Mouse (Mus musculus): Measurements from ENCODE around the gene Igfbp6. TPM values are rescaled to one million over a fixed set of nuclear protein-coding genes. Genes with fewer than 3 reads are reported as not detected.

Gene Igfbp6
- polyA plus RNA-seq, 1 experiment from 2014 or later: 0.79 TPM

DNA sequence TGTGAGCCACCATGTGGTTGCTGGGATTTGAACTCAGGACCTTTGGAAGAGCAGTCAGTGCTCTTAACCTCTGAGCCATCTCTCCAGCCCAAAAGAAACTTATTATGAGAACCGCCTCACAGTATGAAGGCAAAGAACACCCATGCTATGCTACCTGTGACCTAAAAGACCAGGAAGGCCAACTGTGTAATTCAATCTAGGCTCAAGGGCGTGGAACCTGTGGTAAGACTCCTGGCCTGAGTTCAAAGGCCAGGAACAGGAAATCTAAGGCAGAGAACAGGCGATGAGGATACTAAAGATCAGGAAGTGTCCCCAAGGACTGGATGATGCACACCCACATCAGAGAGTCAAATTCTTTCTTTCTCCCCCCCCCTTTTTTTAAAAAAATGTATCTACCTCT is 29.4 kb downstream of the Igfbp6 start:
- Histone ChIP-seq H3K4me3 (replicated peaks) (no peak overlapping the region), H3K36me3 (replicated peaks) (peaks cover 4% of the 10 kb centered on the region; the same call in 1 of the 2 replicates), H3K9me3 (no peaks in the 10 kb centered on the region), H3K9ac (no peak overlapping the region), H3K27me3 (no peaks in the 10 kb centered on the region), H3K4me1 (no peaks in the 10 kb centered on the region), H3K4me2 (no peak overlapping the region), H3K27ac (no peak overlapping the region)
- ATAC-seq (ENCODE audit: low FRiP score): no peak
- 81% methylated on average over 3 of the region's 3 CpGs for WGBS

DNA sequence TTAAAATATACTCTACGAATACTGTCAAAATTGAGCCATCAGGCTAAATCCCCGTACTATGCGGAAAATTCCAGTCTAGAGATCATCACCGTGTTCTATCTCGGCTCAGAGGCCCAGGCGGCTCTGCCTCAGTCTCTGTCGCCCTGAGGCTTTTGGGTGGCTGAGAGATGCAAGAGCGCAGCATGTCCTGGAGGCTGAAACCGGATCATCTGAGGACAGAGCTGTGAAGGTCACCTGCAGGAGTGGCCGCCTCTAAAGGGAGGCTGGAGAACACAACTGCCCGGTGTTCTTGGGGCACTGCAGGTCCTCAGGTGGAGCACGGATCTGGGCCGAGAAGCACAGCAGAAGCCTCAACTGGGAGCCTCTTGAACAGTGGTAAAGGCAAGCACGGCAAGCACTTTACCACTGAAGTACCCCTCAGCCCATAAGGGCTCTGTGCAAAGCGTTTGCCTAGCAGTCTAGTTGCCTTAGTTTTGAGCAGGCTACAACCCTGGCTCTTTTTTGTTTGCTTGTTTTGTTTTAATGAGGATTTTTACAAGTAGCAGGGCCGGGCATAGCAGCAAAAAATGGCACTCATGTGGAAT is 31.7 kb downstream of the Igfbp6 start:
- ATAC-seq (ENCODE audit: low FRiP score): no peak
- 88% methylated on average over 16 of the region's 16 CpGs for whole genome bisulfite sequencing
- no peak overlapping the region for H3K27ac ChIP-seq
- no peaks in the 10 kb centered on the region for H3K9me3 ChIP-seq
- no peaks in the 10 kb centered on the region for H3K27me3 ChIP-seq
- H3K4me2 ChIP-seq: no peak overlapping the region
- H3K36me3 ChIP-seq (replicated peaks): peaks cover 4% of the 10 kb centered on the region; the same call in 1 of the 2 replicates
- no peaks in the 10 kb centered on the region for H3K4me1 ChIP-seq
- H3K4me3 ChIP-seq (replicated peaks): no peak overlapping the region
- H3K9ac ChIP-seq: no peak overlapping the region

DNA sequence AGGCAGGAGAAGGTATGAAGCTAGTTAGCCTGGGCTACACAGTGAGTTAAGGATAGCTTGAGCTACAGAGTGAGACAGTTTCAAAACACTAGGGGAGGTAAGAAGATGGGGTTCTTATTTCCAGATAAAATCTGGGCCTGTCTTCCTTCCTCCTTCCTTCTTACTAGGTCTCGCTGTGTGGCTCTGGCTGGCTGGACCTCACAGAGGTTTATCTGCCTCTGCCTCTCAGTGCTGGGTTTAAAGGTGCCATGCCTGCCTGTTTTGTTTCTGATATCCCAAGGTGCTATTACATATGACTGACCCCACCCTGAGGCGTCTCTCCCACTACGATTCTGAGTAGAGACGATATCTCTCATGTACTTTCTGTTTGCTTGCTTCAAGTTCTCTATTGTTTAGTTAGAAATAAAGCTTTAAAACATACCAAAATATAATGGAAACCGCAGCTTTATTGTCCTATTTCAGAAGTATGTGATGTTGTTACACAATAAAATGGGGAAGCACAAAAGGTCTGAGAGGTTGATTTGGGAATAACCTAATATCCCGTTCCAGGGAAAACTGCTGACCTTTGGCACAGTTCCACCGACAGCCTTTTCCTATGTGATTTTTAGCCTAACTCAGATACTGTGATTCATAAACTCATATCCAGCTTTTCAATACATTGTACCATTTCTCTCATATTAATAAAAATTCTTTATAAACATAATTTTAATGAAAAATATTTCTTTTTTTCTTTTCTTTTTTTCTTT is 32.6 kb downstream of the Igfbp6 start:
- Histone ChIP-seq H3K9ac (no peak overlapping the region), H3K27ac (no peak overlapping the region), H3K27me3 (no peaks in the 10 kb centered on the region), H3K9me3 (no peaks in the 10 kb centered on the region), H3K4me3 (replicated peaks) (no peak overlapping the region), H3K36me3 (replicated peaks) (peaks cover 4% of the 10 kb centered on the region; the same call in 1 of the 2 replicates), H3K4me2 (no peak overlapping the region), H3K4me1 (no peaks in the 10 kb centered on the region)
- ATAC-seq (ENCODE audit: low FRiP score): no peak
- 87% methylated on average over 7 of the region's 7 CpGs for WGBS

DNA sequence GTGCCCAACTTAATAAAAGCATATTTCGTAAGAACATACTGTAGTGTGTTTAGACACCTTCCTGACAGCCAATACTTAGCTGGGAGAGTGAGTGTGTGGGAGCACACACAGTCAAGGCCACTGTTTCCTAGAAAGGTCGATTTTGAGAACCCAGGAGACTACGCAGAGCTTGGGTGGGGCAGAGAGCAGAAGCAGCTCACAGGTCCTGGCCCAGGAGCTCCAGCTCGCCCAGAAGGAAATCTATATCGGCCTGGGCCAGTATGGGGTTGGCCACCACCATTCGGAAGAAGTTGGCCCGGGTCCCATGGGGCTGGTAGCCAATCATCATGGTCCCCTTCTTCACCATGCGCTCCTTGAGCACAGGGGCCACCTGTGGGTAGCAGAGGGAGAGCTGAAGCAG is 33.3 kb downstream of the Igfbp6 start:
- no peaks in the 10 kb centered on the region for H3K9me3 ChIP-seq
- no peak overlapping the region for H3K9ac ChIP-seq
- peaks cover 4% of the 10 kb centered on the region; the same call in 1 of the 2 replicates for H3K36me3 ChIP-seq (replicated peaks)
- H3K27ac ChIP-seq: no peak overlapping the region
- no peak overlapping the region for H3K4me3 ChIP-seq (replicated peaks)
- H3K4me1 ChIP-seq: no peaks in the 10 kb centered on the region
- H3K4me2 ChIP-seq: no peak overlapping the region
- no peaks in the 10 kb centered on the region for H3K27me3 ChIP-seq
- no peak for ATAC-seq (ENCODE audit: low FRiP score)
- WGBS: 89% methylated on average over 8 of the region's 8 CpGs

DNA sequence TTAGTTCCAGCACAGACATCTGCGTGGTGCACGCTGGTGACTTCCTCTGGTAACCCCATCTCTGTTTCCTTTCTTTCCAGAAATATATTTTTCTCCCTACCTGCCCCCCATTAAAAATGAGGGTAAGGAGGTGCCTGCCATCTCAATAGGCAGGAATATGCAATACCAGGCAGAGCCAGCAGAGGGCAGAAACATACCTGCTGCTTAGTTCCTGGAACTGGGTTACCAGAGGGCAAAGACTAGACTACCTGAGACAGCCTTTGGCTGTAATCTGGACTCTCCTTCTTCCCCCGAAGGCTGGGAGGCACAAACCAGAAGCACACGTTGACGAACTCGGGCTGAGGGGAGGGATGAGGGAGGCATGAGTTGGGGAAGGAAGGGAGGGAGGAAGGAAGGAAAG is 34.1 kb downstream of the Igfbp6 start:
- no peak overlapping the region for H3K27ac ChIP-seq
- WGBS: 17% methylated on average over 5 of the region's 6 CpGs

DNA sequence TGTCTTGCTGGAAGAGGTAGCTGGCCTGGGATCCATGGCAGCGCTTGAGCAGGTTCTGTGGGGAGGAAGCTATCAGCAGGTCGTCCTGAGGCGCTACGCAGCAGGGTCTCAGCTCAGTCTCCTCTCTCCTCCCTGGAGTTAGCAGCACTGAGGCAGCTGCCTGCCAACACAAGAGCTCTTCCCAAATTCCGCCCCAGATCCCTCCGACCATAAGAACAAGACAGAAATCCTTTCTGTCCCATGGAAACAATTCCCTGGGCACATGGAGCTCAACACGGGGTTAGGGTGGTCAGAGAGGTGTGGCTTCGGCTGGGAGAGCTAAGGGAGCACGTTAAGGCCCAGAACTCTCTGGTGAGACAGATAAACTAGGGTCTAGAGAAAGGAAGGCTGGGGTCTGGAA is 34.9 kb downstream of the Igfbp6 start:
- H3K9ac ChIP-seq: no peak overlapping the region
- no peak overlapping the region for H3K27ac ChIP-seq
- ATAC-seq (ENCODE audit: low FRiP score): no peak
- no peak overlapping the region for H3K4me3 ChIP-seq (replicated peaks)
- H3K27me3 ChIP-seq: no peaks in the 10 kb centered on the region
- WGBS: 81% methylated on average over 9 of the region's 9 CpGs
- no peaks in the 10 kb centered on the region for H3K9me3 ChIP-seq
- peaks cover 8% of the 10 kb centered on the region; the same call in 1 of the 2 replicates for H3K36me3 ChIP-seq (replicated peaks)
- no peaks in the 10 kb centered on the region for H3K4me1 ChIP-seq
- no peak overlapping the region for H3K4me2 ChIP-seq

More for the DNA sequence above, 34.1 kb downstream of the Igfbp6 start:
- Histone ChIP-seq H3K36me3 (replicated peaks) (peaks cover 4% of the 10 kb centered on the region; the same call in 1 of the 2 replicates), H3K4me2 (no peak overlapping the region), H3K9ac (no peak overlapping the region), H3K9me3 (no peaks in the 10 kb centered on the region), H3K4me1 (no peaks in the 10 kb centered on the region), H3K4me3 (replicated peaks) (no peak overlapping the region), H3K27me3 (no peaks in the 10 kb centered on the region)
- ATAC-seq (ENCODE audit: low FRiP score): no peak

DNA sequence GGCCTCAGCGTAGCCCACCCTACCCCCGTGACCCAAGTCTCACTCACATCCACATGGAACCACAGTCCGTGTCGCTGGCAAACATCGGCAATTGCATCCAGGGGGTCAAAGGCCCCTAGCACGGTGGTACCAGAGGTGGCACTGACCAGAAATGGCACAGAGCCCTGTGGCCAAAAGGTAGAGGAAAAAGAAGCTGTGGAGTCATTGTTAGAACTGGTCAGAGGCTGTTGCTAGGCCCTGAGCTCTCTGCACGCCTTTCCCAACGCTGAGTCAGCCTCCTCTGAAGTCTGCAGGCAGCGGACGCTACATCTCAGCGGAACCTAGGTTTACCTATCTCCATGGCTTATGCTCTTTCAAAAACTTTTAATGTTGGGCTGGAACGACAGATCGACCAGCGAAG is 35.8 kb downstream of the Igfbp6 start:
- no peaks in the 10 kb centered on the region for H3K9me3 ChIP-seq
- no peak overlapping the region for H3K4me2 ChIP-seq
- peaks cover 5% of the 10 kb centered on the region for H3K36me3 ChIP-seq (replicated peaks)
- H3K27me3 ChIP-seq: no peaks in the 10 kb centered on the region
- H3K27ac ChIP-seq: no peak overlapping the region
- 91% methylated on average over 14 of the region's 14 CpGs for WGBS
- H3K4me3 ChIP-seq (replicated peaks): no peak overlapping the region
- no peak overlapping the region for H3K9ac ChIP-seq
- H3K4me1 ChIP-seq: no peaks in the 10 kb centered on the region
- no peak for ATAC-seq (ENCODE audit: low FRiP score)

DNA sequence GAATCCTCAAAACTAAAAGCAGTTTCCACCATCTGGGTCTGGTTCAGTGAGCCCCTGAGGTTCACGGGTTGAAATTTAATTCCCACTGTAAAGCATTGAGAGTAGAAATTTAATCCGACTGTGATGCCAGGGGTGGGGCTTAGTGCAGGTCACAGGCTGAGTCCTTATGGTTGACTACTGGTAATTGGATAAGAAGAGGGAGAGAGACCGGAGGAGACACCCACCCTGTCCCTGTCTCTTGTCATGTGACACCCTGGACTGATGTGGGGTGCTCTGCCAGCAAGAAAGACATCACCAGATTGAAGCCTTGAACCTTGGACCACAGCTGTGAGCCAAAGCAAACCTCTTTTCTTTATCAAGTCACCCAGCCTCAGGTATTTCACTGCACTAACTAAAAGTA is 38.9 kb downstream of the Igfbp6 start:
- H3K4me2 ChIP-seq: no peak overlapping the region
- no peak overlapping the region for H3K9ac ChIP-seq
- no peaks in the 10 kb centered on the region for H3K4me1 ChIP-seq
- no peak for ATAC-seq (ENCODE audit: low FRiP score)
- H3K27ac ChIP-seq: no peak overlapping the region
- no peaks in the 10 kb centered on the region for H3K9me3 ChIP-seq
- no peak overlapping the region for H3K4me3 ChIP-seq (replicated peaks)
- H3K27me3 ChIP-seq: no peaks in the 10 kb centered on the region
- WGBS: 79% methylated on average over 3 of the region's 3 CpGs
- H3K36me3 ChIP-seq (replicated peaks): peaks cover 11% of the 10 kb centered on the region

DNA sequence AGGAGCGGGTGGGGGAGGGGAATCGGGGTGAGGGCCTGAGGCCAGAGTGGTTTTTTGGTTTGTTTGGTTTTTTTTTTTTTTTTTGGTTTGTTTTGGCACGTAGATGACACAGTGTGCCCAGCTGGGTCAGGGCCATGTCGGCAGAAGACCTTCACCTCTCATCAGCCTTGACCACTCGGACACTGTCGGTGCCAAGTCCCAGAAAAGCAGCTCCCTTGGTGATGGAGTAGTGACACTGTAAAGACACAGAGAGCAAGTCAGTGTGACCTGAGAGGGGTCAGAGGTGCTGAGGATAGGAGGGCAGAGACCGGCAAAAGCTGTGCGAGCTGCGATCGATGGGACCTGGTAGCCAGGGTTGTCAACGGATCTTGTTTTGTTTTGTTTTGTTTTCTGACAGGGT is 42.1 kb downstream of the Igfbp6 start:
- no peaks in the 10 kb centered on the region for H3K9me3 ChIP-seq
- H3K9ac ChIP-seq: no peak overlapping the region
- no peak overlapping the region for H3K4me2 ChIP-seq
- H3K36me3 ChIP-seq (replicated peaks): peaks cover 11% of the 10 kb centered on the region
- H3K27ac ChIP-seq: no peak overlapping the region
- ATAC-seq (ENCODE audit: low FRiP score): no peak
- H3K27me3 ChIP-seq: no peaks in the 10 kb centered on the region
- H3K4me1 ChIP-seq: no peaks in the 10 kb centered on the region
- H3K4me3 ChIP-seq (replicated peaks): no peak overlapping the region
- WGBS: 85% methylated on average over 11 of the region's 11 CpGs

DNA sequence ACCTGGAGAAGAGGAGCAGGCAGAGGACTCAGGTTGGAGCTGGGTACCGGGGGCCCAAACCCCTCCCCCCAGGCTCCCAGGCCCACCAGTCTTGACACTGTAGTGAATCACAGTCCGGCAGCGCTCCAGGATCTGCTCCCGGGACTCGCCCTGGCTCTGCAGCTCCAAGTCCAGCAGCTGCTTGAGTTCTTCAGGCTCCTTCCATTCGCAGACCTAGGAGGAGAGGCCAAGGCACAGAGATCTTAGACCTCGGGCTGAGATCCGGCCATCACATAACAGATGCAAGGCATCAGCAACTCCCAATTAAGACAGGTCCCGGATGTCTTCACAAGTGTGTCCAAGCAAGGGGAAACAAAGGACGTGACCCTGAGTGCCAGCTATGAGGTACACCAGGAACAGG is 43.9 kb downstream of the Igfbp6 start:
- Histone ChIP-seq H3K36me3 (replicated peaks) (peaks cover 11% of the 10 kb centered on the region), H3K4me2 (no peak overlapping the region), H3K9ac (no peak overlapping the region), H3K9me3 (no peaks in the 10 kb centered on the region), H3K4me3 (replicated peaks) (no peak overlapping the region), H3K4me1 (no peaks in the 10 kb centered on the region), H3K27me3 (no peaks in the 10 kb centered on the region), H3K27ac (no peak overlapping the region)
- no peak for ATAC-seq (ENCODE audit: low FRiP score)
- 92% methylated on average over 10 of the region's 10 CpGs for WGBS

DNA sequence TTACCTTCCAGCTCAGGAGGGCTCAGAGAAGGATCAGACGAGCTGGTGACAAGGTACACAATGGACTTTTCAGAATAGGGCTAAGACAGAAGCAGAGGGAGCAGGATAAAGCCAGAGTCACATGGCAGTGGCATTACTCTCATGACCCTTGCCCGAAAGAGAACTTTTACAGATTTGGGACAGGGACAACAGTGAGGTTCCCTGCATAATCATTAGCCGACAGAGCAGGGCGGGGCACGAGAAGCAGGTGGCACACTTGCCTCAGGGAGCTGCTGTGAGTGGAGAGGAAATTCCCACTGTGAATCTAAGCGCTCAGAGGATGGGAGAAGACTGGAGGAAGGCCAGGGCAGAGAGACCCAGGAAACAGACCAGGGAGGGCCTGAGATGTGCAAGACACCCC is 44.7 kb downstream of the Igfbp6 start:
- Histone ChIP-seq H3K4me1 (no peaks in the 10 kb centered on the region), H3K4me2 (no peak overlapping the region), H3K27ac (no peak overlapping the region), H3K27me3 (no peaks in the 10 kb centered on the region), H3K4me3 (replicated peaks) (no peak overlapping the region), H3K36me3 (replicated peaks) (peaks cover 9% of the 10 kb centered on the region), H3K9ac (no peak overlapping the region), H3K9me3 (no peaks in the 10 kb centered on the region)
- ATAC-seq (ENCODE audit: low FRiP score): no peak
- WGBS: 57% methylated on average over 6 of the region's 6 CpGs

DNA sequence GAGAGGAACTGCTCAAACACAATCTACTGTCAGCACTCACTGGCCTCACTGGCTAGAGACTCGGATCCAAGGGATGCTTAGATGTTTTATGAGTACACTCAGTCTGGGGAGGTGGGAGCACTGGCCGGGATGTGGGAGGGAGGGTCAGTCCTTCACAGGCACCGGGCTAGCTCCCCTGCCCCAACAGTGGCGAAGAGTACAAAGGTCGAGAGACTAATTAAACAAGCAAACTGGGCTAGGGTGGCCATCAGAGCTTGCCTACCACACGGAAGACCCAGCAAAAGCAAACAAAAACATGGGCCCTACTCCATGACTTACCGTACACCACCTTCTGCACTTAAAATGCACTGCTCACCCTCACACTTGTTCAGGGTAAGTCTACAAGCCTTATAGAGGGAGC is 47.5 kb downstream of the Igfbp6 start:
- no peak overlapping the region for H3K4me2 ChIP-seq
- no peak overlapping the region for H3K27ac ChIP-seq
- no peak for ATAC-seq (ENCODE audit: low FRiP score)
- H3K27me3 ChIP-seq: no peaks in the 10 kb centered on the region
- no peaks in the 10 kb centered on the region for H3K4me1 ChIP-seq
- no peak overlapping the region for H3K9ac ChIP-seq
- H3K4me3 ChIP-seq (replicated peaks): no peak overlapping the region
- H3K9me3 ChIP-seq: no peaks in the 10 kb centered on the region
- no peaks in the 10 kb centered on the region for H3K36me3 ChIP-seq (replicated peaks)
- WGBS: 76% methylated on average over 7 of the region's 7 CpGs

DNA sequence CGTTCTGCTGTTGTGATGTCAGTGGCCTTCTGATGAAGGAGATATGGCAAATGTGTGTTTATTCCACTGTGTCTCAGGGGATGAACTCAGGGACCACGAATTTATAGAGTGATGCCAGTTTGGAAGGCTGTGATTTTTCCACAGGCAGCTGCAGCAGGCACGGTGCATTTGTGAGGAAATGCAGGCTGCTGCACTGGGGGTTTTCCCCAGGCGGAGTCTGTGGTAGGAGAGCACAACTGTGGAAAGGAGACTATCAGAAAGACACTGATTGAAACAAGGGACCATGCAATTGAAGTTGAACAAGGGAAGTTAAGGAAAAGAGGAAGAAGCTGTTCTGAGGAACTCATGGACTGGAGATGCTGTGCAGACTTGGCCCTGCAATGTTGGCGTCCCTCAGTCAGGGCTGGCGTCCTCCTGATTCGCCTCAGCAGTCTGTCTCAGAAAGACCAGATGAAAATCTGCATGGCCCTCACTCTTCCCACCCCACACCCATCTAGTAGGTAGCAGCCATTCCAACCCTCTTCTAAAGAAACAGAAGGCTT is 48.2 kb downstream of the Igfbp6 start:
- H3K9ac ChIP-seq: no peak overlapping the region
- no peaks in the 10 kb centered on the region for H3K4me1 ChIP-seq
- no peak for ATAC-seq (ENCODE audit: low FRiP score)
- H3K4me2 ChIP-seq: no peak overlapping the region
- 83% methylated on average over 7 of the region's 7 CpGs for WGBS
- H3K27ac ChIP-seq: no peak overlapping the region
- no peak overlapping the region for H3K4me3 ChIP-seq (replicated peaks)
- no peaks in the 10 kb centered on the region for H3K27me3 ChIP-seq
- H3K36me3 ChIP-seq (replicated peaks): no peaks in the 10 kb centered on the region
- no peaks in the 10 kb centered on the region for H3K9me3 ChIP-seq

Measured in forebrain, embryonic 12.5 days (tissue).